Mouse (Mus musculus) liver, adult 2 months (tissue): ENCODE measurements at regions not wholly inside any gene's neighbourhood (a gene's known extent, or its start where the extent isn't known, plus 50 kb on each side); places are given as distances from the start of the nearest gene placed in this dataset.

ENCODE experiments used
- DNase-seq: peaks from one replicate; pipeline ENCODE4 v3.0.0-alpha.2; 2011; ENCODE audit warnings: low read depth, low spot score; ENCODE audit errors: extremely low read depth
- H3K27ac ChIP-seq: fragments of 200-500 bp; replicated peaks from 2 replicates; pipeline ENCODE4 v1.5.1; 2012; ENCODE audit warnings: low read depth, mild to moderate bottlenecking, control low read depth, inconsistent platforms, low read length; ENCODE audit not compliant: insufficient read depth
- H3K27me3 ChIP-seq: fragments of 200-500 bp; 2 replicates; pipeline ENCODE4 v1.6.1; 2012; ENCODE audit warnings: mild to moderate bottlenecking, moderate library complexity, low read length, inconsistent platforms; ENCODE audit not compliant: control insufficient read depth, insufficient read depth
- H3K36me3 ChIP-seq: fragments of 200-500 bp; 2 replicates; pipeline ENCODE4 v1.6.1; 2012; ENCODE audit warnings: low read length, inconsistent platforms; ENCODE audit not compliant: control insufficient read depth, insufficient read depth
- H3K4me1 ChIP-seq: fragments of 200-500 bp; 2 replicates; pipeline ENCODE4 v1.6.1; 2011; ENCODE audit warnings: low read length; ENCODE audit not compliant: control insufficient read depth, insufficient read depth
- H3K4me3 ChIP-seq: fragments of 200-500 bp; 2 replicates; pipeline ENCODE4 v1.5.1; 2011; ENCODE audit warnings: low read depth, mild to moderate bottlenecking, control low read depth, low read length, moderate library complexity; ENCODE audit not compliant: insufficient read depth
- H3K79me2 ChIP-seq: fragments of 200-500 bp; 2 replicates; pipeline ENCODE4 v1.6.1; 2012; ENCODE audit warnings: inconsistent platforms, mild to moderate bottlenecking, low read length, moderate library complexity; ENCODE audit not compliant: control insufficient read depth, insufficient read depth
- H3K9ac ChIP-seq: fragments of 200-500 bp; 2 replicates; pipeline ENCODE4 v1.6.1; 2012; ENCODE audit warnings: low read depth, mild to moderate bottlenecking, control low read depth, inconsistent platforms, low read length
- CTCF ChIP-seq: fragments of 200-500 bp; IDR thresholded peaks from 2 replicates; pipeline ENCODE4 v1.5.1; 2011; ENCODE audit warnings: low read depth, low read length, control low read depth
- POLR2A ChIP-seq: fragments of 200-500 bp; IDR thresholded peaks from 2 replicates; pipeline ENCODE4 v1.6.1; 2011; ENCODE audit warnings: low read length, control low read depth; ENCODE audit not compliant: insufficient read depth; ENCODE audit errors: extremely low read depth
- WGBS: fragments of 180-500 bp; shearing (Covaris S2); methylation state at CpG from one replicate; pipeline ENCODE4 v1.1.7; 2018; 5-methylcytosine and 5-hydroxymethylcytosine counted together

DNA sequence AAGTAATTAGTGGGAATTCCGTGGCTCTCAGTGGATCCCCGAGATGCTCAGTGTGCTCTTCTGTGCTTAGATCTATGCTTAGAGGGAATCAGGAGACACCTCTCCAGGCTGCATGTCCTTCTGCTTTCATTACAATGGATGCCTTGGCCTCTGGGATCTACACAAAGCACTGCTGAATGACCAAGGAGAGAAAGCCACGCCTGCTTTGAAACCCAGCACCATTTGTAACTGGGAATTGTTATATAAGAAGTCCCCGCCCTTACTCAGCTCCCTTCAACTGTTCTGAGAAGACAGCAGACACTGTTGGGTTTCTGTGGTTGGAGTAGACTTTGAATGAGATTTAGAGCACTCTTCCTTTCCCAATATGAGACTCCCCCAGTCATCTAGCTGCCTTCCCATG is 188.4 kb downstream of the Dad1 start:
- no peaks in the 10 kb centered on the region for H3K4me1 ChIP-seq
- no peak for DNase-seq
- H3K4me3 ChIP-seq, result no peak overlapping the region
- no peak overlapping the region for H3K9ac ChIP-seq
- no peaks in the 10 kb centered on the region for H3K27me3 ChIP-seq
- H3K79me2 ChIP-seq, result no peaks in the 10 kb centered on the region
- TF ChIP-seq POLR2A, result no peak
- TF ChIP-seq CTCF, result no peak
- no peaks in the 10 kb centered on the region for H3K36me3 ChIP-seq
- no peak overlapping the region for H3K27ac ChIP-seq
- 89% methylated on average over 4 of the region's 4 CpGs for WGBS

DNA sequence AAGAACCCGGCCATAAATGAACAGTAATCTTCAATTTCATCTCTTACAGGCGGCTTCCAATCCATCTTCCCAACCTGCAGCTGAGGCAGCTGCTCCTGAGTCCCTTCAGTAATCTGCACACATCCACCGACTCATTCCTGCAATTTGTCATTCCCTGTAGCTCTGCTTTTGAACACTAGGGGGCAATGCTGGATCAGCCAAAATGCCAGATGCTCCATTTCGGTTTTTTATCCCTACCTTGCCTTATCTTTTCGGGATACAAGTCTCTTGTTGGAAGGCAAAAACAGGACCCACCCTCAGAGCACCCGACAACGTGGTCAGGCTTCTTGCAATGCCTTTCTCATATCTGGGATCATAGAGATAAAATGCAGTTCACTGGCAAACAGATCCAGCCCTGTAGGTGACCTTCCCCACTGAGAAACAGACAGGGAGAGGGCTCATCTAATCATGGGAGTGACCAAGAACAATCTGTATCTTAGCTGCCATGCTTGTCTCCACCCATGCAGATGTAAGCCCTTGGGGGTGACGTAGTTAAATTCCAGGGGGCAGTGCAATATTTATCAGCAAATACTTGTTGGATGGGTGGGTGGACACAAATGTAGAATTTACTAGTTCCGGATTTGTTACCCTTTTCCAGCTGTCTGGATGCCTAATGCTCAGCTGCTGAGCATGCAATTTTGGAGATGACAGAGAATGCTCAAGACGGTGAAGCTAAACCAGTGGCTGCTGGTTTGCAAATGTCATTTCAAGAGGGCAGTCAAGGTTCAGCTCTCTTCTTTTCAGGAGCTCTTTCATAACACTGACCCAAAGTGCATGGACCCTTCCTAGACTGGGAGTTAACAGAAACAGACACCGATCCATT is 189.1 kb downstream of the Dad1 start:
- Histone ChIP-seq H3K4me3 (no peak overlapping the region), H3K9ac (no peak overlapping the region), H3K79me2 (no peaks in the 10 kb centered on the region), H3K27me3 (no peaks in the 10 kb centered on the region), H3K4me1 (no peaks in the 10 kb centered on the region), H3K36me3 (no peaks in the 10 kb centered on the region), H3K27ac (no peak overlapping the region)
- TF ChIP-seq CTCF (peak; percentile 53), POLR2A (no peak)
- WGBS, result 20% methylated on average over 11 of the region's 11 CpGs
- DNase-seq, result peak; percentile 25

DNA sequence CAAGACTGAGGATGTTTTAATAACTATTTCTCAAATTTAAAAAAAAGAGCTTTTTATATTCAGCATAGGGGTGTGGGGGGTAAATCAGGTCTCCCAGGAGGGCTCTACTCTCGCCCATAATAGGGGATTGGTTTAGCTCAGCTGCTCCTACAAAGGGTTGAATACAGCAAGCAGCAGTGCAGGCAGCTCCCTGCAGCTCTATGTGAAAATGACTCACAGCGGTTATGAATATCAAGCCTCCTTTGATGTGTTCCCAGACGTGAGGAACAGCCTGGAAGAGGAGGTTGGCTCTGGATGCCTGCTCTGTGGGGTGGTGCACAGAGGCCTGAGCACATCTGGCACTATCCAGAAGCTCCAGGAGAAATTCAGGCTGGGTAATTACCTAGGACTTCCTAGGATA is 192.3 kb downstream of the Dad1 start:
- Histone ChIP-seq H3K4me3 (no peak overlapping the region), H3K36me3 (no peaks in the 10 kb centered on the region), H3K4me1 (no peaks in the 10 kb centered on the region), H3K27ac (no peak overlapping the region), H3K27me3 (no peaks in the 10 kb centered on the region), H3K9ac (no peak overlapping the region), H3K79me2 (no peaks in the 10 kb centered on the region)
- no peak for DNase-seq
- 62% methylated on average over 3 of the region's 3 CpGs for WGBS
- TF ChIP-seq CTCF (no peak), POLR2A (no peak)

DNA sequence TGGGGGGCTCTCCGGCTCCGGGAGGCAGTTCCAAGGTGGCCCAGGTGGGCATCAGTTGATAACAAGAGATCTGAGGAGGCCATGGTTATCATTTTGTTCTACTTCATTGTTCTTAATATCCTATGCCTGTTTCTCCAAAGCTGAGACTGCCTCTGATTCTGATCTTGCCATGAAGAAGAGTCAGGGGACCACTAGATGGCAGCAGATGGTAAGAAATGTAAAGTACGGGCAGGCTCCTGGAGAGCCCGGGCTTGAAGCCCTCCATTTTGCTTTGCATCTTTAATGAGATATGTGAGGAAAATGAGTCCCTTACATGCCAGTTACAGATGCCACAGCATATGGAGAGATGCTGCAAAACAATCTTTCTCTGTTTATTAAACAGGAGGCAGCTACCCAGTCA is 194.1 kb downstream of the Dad1 start:
- H3K4me1 ChIP-seq, result no peaks in the 10 kb centered on the region
- no peaks in the 10 kb centered on the region for H3K79me2 ChIP-seq
- TF ChIP-seq CTCF (peak; percentile 63), POLR2A (no peak)
- no peak overlapping the region for H3K27ac ChIP-seq
- DNase-seq, result peak; percentile 32
- WGBS, result 16% methylated on average over 4 of the region's 4 CpGs
- no peak overlapping the region for H3K4me3 ChIP-seq
- no peak overlapping the region for H3K9ac ChIP-seq
- no peaks in the 10 kb centered on the region for H3K36me3 ChIP-seq
- no peaks in the 10 kb centered on the region for H3K27me3 ChIP-seq

DNA sequence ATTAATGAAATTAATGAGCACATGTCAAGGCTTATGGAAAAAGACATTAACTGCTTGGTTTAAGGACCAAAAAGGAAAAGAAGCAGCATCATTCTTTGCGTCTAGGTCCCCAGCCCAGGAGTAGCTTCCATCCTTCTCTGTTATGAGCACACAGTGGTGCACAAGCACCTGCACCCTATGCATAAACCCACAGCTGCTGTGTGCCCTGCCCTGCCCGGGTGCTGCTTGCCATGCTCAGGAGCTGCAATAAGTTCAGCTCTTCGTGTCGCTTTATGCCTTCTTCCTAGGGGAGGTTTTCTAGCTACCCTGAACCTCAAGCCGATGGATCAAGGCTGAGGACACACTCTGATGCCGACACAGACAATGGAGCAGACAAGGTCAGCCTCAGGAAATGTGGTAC is 194.8 kb downstream of the Dad1 start:
- TF ChIP-seq CTCF, result no peak
- no peak for TF ChIP-seq POLR2A
- H3K27me3 ChIP-seq, result no peaks in the 10 kb centered on the region
- no peaks in the 10 kb centered on the region for H3K79me2 ChIP-seq
- no peak overlapping the region for H3K27ac ChIP-seq
- H3K4me3 ChIP-seq, result no peak overlapping the region
- no peaks in the 10 kb centered on the region for H3K36me3 ChIP-seq
- no peak overlapping the region for H3K9ac ChIP-seq
- no peaks in the 10 kb centered on the region for H3K4me1 ChIP-seq
- no peak for DNase-seq
- 82% methylated on average over 6 of the region's 6 CpGs for WGBS

DNA sequence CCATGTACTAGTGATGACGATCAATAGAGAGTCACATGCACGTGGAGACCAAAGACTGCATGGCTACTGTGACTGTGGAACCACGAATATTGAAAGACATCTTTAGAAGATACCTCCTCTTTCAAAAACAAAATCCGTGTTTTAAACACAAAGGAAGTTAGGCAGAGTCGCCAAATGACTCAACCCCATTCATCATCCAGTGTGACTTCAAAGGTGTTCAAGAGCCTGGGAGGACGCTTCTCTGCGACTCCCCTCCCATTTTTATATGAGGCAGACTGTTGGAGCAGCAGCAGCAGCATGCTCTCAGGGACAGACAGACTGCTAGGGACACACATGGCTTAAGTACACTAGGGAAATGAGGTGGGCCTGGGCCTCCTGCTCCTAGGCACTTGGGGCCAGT is 197.2 kb downstream of the Dad1 start:
- Histone ChIP-seq H3K79me2 (no peaks in the 10 kb centered on the region), H3K36me3 (no peaks in the 10 kb centered on the region), H3K4me1 (no peaks in the 10 kb centered on the region), H3K27ac (no peak overlapping the region), H3K4me3 (no peak overlapping the region), H3K27me3 (no peaks in the 10 kb centered on the region), H3K9ac (no peak overlapping the region)
- 73% methylated on average over 7 of the region's 7 CpGs for WGBS
- DNase-seq, result no peak
- no peak for TF ChIP-seq POLR2A
- no peak for TF ChIP-seq CTCF
